Mouse (Mus musculus): ENCODE data around the gene Cdk17. TPM values are rescaled to one million over a fixed set of nuclear protein-coding genes. Genes with fewer than 3 reads are reported as not detected.

Cdk17 gene
- polyA plus RNA-seq, 1 experiment from 2014 or later, result 15.4 TPM

GRCm38 (mm10) chr10:93228401-93229007 lies 67.8 kb downstream of the Cdk17 start:
- H3K27me3 ChIP-seq (ENCODE audit: low read depth, poor library complexity, severe bottlenecking), result no peaks in the 10 kb centered on the region
- H3K36me3 ChIP-seq, result peaks cover 45% of the 10 kb centered on the region
- H3K4me3 ChIP-seq, result no peak overlapping the region
- 89% methylated on average over 11 of the region's 11 CpGs for WGBS
- 0 out of 2 replicates have a peak, but pooled peaks cover 3% of the 10 kb centered on the region for H3K4me1 ChIP-seq
- no peak for DNase-seq (ENCODE audit: low spot score)
- H3K9me3 ChIP-seq (replicated peaks), result no peaks in the 10 kb centered on the region
- H3K27ac ChIP-seq, result no peak overlapping the region

GRCm38 (mm10) chr10:93231490-93231889 lies 70.8 kb downstream of the Cdk17 start:
- DNase-seq (ENCODE audit: low spot score), result no peak
- Histone ChIP-seq H3K27me3 (ENCODE audit: low read depth, poor library complexity, severe bottlenecking) (no peaks in the 10 kb centered on the region), H3K4me1 (no peaks in the 10 kb centered on the region), H3K4me3 (no peak overlapping the region), H3K27ac (no peak overlapping the region), H3K36me3 (peaks cover 62% of the 10 kb centered on the region), H3K9me3 (replicated peaks) (no peaks in the 10 kb centered on the region)
- WGBS, result 89% methylated on average over 4 of the region's 4 CpGs

GRCm38 (mm10) chr10:93231893-93232292 lies 71.2 kb downstream of the Cdk17 start:
- Histone ChIP-seq H3K27me3 (ENCODE audit: low read depth, poor library complexity, severe bottlenecking) (no peaks in the 10 kb centered on the region), H3K9me3 (replicated peaks) (no peaks in the 10 kb centered on the region), H3K4me3 (no peak overlapping the region), H3K4me1 (no peaks in the 10 kb centered on the region), H3K36me3 (peaks cover 62% of the 10 kb centered on the region), H3K27ac (no peak overlapping the region)
- DNase-seq (ENCODE audit: low spot score), result no peak
- 95% methylated on average over 5 of the region's 5 CpGs for WGBS

- H3K4me3 ChIP-seq, result no peak overlapping the region
- WGBS, result 93% methylated on average over 6 of the region's 6 CpGs
- H3K9me3 ChIP-seq (replicated peaks), result no peaks in the 10 kb centered on the region
- H3K27me3 ChIP-seq (ENCODE audit: low read depth, poor library complexity, severe bottlenecking), result no peaks in the 10 kb centered on the region
- no peaks in the 10 kb centered on the region for H3K4me1 ChIP-seq
- no peak overlapping the region for H3K27ac ChIP-seq
- peaks cover 74% of the 10 kb centered on the region for H3K36me3 ChIP-seq
- DNase-seq (ENCODE audit: low spot score), result no peak
Measured at GRCm38 (mm10) chr10:93233665-93234194, 73.1 kb downstream of the Cdk17 start.

GRCm38 (mm10) chr10:93234692-93235091 lies 74.0 kb downstream of the Cdk17 start:
- no peak for DNase-seq (ENCODE audit: low spot score)
- Histone ChIP-seq H3K36me3 (peaks cover 78% of the 10 kb centered on the region), H3K9me3 (replicated peaks) (no peaks in the 10 kb centered on the region), H3K27me3 (ENCODE audit: low read depth, poor library complexity, severe bottlenecking) (no peaks in the 10 kb centered on the region), H3K4me1 (no peaks in the 10 kb centered on the region), H3K4me3 (no peak overlapping the region), H3K27ac (no peak overlapping the region)
- WGBS, result 95% methylated on average over 9 of the region's 9 CpGs

GRCm38 (mm10) chr10:93239201-93239806 lies 78.6 kb downstream of the Cdk17 start:
- H3K36me3 ChIP-seq, result peaks cover 69% of the 10 kb centered on the region
- H3K27me3 ChIP-seq (ENCODE audit: low read depth, poor library complexity, severe bottlenecking), result no peaks in the 10 kb centered on the region
- no peaks in the 10 kb centered on the region for H3K4me1 ChIP-seq
- H3K27ac ChIP-seq, result no peak overlapping the region
- H3K4me3 ChIP-seq, result no peak overlapping the region
- H3K9me3 ChIP-seq (replicated peaks), result no peaks in the 10 kb centered on the region
- WGBS, result 77% methylated on average over 9 of the region's 9 CpGs
- no peak for DNase-seq (ENCODE audit: low spot score)

- no peak for DNase-seq (ENCODE audit: low spot score)
- Histone ChIP-seq H3K4me3 (no peak overlapping the region), H3K27ac (no peak overlapping the region), H3K27me3 (ENCODE audit: low read depth, poor library complexity, severe bottlenecking) (no peaks in the 10 kb centered on the region), H3K9me3 (replicated peaks) (no peaks in the 10 kb centered on the region), H3K4me1 (no peaks in the 10 kb centered on the region), H3K36me3 (peaks cover 64% of the 10 kb centered on the region)
- 21% methylated on average over 3 of the region's 3 CpGs for WGBS
Measured at GRCm38 (mm10) chr10:93242208-93242607, 81.5 kb downstream of the Cdk17 start.

- H3K4me3 ChIP-seq, result no peak overlapping the region
- WGBS, result 18% methylated on average over 5 of the region's 5 CpGs
- H3K4me1 ChIP-seq, result 0 out of 2 replicates have a peak, but pooled peaks cover 3% of the 10 kb centered on the region
- peaks cover 64% of the 10 kb centered on the region for H3K36me3 ChIP-seq
- H3K27me3 ChIP-seq (ENCODE audit: low read depth, poor library complexity, severe bottlenecking), result no peaks in the 10 kb centered on the region
- no peaks in the 10 kb centered on the region for H3K9me3 ChIP-seq (replicated peaks)
- H3K27ac ChIP-seq, result no peak overlapping the region
- DNase-seq (ENCODE audit: low spot score), result no peak
Measured at GRCm38 (mm10) chr10:93242861-93243260, 82.2 kb downstream of the Cdk17 start.

- H3K4me3 ChIP-seq, result no peak overlapping the region
- H3K4me1 ChIP-seq, result 0 out of 2 replicates have a peak, but pooled peaks cover 3% of the 10 kb centered on the region
- no peak overlapping the region for H3K27ac ChIP-seq
- DNase-seq (ENCODE audit: low spot score), result no peak
- H3K27me3 ChIP-seq (ENCODE audit: low read depth, poor library complexity, severe bottlenecking), result no peaks in the 10 kb centered on the region
- WGBS, result 87% methylated on average over 10 of the region's 10 CpGs
- H3K9me3 ChIP-seq (replicated peaks), result no peaks in the 10 kb centered on the region
- H3K36me3 ChIP-seq, result peaks cover 64% of the 10 kb centered on the region
Measured at GRCm38 (mm10) chr10:93244209-93244705, 83.6 kb downstream of the Cdk17 start.

GRCm38 (mm10) chr10:93246185-93246920 lies 85.7 kb downstream of the Cdk17 start:
- Histone ChIP-seq H3K27me3 (ENCODE audit: low read depth, poor library complexity, severe bottlenecking) (no peaks in the 10 kb centered on the region), H3K9me3 (replicated peaks) (no peaks in the 10 kb centered on the region), H3K36me3 (peaks cover 70% of the 10 kb centered on the region), H3K4me1 (0 out of 2 replicates have a peak, but pooled peaks cover 3% of the 10 kb centered on the region), H3K4me3 (no peak overlapping the region), H3K27ac (no peak overlapping the region)
- WGBS, result 93% methylated on average over 7 of the region's 7 CpGs
- no peak for DNase-seq (ENCODE audit: low spot score)

- H3K36me3 ChIP-seq, result peaks cover 76% of the 10 kb centered on the region
Measured at GRCm38 (mm10) chr10:93247422-93247821, 86.7 kb downstream of the Cdk17 start.

GRCm38 (mm10) chr10:93247902-93248301 lies 87.2 kb downstream of the Cdk17 start:
- WGBS, result 53% methylated on average over 6 of the region's 6 CpGs
- no peaks in the 10 kb centered on the region for H3K27me3 ChIP-seq (ENCODE audit: low read depth, poor library complexity, severe bottlenecking)
- H3K36me3 ChIP-seq, result peaks cover 81% of the 10 kb centered on the region
- DNase-seq (ENCODE audit: low spot score), result no peak
- H3K27ac ChIP-seq, result no peak overlapping the region
- H3K4me3 ChIP-seq, result no peak overlapping the region
- 0 out of 2 replicates have a peak, but pooled peaks cover 3% of the 10 kb centered on the region for H3K4me1 ChIP-seq
- H3K9me3 ChIP-seq (replicated peaks), result no peaks in the 10 kb centered on the region

More at GRCm38 (mm10) chr10:93247422-93247821, 86.7 kb downstream of the Cdk17 start:
- Histone ChIP-seq H3K9me3 (replicated peaks) (no peaks in the 10 kb centered on the region), H3K27me3 (ENCODE audit: low read depth, poor library complexity, severe bottlenecking) (no peaks in the 10 kb centered on the region), H3K27ac (no peak overlapping the region), H3K4me1 (0 out of 2 replicates have a peak, but pooled peaks cover 3% of the 10 kb centered on the region), H3K4me3 (no peak overlapping the region)
- no peak for DNase-seq (ENCODE audit: low spot score)
- 92% methylated on average over 12 of the region's 12 CpGs for WGBS

All from limb, embryonic 10.5 days (tissue).